Mouse (Mus musculus): Measurements from ENCODE around the gene Cyp4f16.

DNA sequence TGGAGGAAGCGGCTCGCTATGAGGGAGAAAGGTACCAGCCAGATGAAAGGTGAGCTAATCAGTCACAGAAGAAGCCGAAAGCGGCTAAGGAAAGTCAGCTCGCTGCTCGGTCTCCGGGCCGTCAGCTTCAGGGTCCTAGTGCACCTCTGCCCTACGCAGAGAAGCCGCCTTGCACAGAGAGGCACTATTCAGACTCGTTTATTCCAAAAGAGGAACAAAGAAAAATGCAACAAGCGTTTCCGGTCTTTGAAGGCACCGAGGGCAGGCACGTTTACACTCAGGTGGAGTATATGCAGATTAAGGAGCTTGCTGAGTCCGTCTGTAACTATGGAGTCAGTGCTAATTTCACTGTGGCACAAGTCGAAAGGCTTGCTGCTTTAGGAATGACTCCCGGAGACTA, 60.1 kb downstream of the Cyp4f16 start:
- TF ChIP-seq POLR2A (IDR thresholded peaks at IDR 0.05; ENCODE audit: borderline replicate concordance, insufficient read depth, low read length) (no peak), CTCF (IDR thresholded peaks at IDR 0.05; ENCODE audit: borderline replicate concordance, insufficient read depth, low read depth, low read length) (no peak)

Data from cerebellum, adult 2 months (tissue).